Mouse (Mus musculus) urinary bladder, postnatal 4 days (tissue): ENCODE results near the gene Grwd1.

Source experiments
- DNase-seq, 2 experiments: peaks; one replicate each; pipeline ENCODE4 v3.0.0; 2021 to 2022; ENCODE audit warnings: low spot score in 2 of 2

The Grwd1 gene

DNA sequence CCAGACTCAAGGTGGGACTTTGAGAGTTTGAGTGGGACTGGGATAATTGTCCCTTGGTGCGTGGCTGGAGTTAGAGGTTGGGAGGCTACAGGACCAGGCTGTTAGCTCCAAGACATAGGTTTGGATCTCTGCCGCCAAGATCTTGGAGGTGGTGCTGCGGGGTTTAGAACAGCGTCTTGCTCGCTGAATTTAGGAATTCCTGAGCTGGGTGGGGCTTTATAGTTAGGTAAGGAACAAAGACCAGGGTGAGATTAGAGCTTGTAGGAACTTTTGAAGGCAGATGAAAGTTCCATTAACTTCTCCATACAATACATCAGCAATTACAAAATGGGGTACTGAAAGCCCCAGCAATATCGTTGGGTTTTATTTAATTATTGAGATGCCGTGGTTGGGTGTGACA lies 30.7 kb downstream of the Grwd1 start:
- DNase-seq = no peak

DNA sequence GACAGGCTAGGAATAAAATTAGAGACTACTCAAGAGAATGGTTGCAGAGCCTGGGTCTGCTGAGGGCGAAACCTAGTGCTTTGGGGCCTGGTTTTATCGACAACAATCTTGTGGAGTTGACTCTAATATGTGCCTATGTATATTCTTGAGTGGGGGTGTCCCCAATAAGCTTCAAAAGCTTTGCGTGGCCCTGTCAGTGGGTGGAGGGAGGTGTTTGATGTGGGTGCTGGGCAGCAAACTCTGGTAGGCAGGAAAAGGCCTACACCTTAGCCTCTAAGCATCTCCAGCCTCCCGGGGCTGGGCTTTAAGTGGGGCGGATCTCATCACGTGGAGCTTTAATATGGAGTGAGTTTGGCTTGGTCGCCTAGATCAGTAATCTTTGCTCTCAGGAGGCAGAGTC lies 31.8 kb downstream of the Grwd1 start:
- DNase-seq = no peak

DNA sequence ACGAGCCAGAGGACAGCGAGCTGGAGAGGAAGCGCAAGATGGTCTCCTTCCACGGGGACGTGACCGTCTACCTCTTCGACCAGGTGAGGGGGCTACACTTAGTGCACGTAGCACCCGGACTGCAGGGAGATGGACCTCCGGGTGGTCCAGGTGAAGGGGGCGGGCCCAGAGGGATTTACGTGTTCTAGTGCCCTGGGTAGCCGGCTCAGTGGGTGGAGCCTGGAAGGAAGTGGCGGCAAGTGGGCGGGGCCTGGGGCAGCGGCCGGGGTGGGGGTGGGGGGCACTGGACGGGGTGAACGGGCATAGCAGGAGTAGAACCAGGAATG lies 32.3 kb downstream of the Grwd1 start:
- DNase-seq = no peak

DNA sequence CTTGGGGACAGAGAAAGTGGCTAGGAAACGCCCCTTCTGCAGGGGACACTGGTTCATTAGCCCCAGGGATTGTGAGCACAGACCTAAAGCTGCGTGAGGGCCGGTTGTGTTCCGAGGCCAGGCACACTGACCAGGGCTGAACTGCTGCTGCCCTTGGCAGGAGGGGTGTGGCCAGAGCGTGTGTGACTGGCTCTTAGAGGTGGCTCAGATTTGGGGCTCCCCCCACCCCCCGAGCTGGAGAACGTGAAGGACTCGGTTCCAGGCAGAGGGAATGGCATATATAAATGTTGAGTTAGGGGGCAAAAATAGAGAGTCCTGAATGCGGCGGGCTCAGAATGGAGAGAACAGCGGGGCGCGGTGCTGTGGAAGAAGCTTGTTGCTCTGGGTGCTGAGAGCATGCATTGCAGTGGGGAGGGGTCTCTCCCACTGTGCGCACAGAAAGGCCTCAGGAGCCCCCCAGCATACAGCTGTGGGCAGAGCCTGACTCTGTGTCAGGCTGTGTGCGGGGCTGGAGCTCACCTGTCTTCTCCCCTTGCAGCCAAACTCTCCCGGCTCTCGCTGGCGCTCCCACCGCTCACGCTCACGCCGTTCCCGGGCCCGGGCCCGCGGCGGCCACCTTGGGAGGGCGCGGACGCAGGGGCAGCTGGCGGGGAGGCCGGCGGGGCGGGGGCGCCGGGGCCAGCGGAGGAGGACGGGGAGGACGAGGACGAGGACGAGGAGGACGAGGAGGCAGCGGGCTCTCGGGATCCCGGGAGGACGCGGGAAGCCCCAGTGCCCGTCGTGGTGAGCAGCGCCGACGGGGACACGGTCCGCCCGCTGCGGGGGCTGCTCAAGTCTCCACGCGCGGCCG lies 32.9 kb downstream of the Grwd1 start:
- DNase-seq = no peak

DNA sequence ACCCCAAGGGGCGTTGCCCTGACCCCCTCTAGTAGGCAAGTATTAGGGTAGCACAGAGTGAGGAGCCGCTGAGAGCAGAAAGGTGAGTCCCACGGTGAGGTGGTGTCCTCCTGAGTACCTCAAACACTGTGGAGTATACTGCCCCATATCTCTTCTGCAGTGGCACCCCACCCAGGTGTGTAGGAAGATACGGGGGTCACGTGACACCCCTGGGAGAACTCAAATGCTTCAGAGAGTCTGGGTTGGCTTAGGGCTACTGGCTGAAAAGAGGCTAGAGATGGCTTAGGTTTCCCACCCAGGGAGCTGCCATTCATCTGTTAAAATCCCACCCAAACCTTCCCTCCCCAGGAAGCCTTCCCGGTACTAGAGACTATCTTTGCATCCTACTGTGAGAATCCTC lies 33.8 kb downstream of the Grwd1 start:
- DNase-seq = no peak

DNA sequence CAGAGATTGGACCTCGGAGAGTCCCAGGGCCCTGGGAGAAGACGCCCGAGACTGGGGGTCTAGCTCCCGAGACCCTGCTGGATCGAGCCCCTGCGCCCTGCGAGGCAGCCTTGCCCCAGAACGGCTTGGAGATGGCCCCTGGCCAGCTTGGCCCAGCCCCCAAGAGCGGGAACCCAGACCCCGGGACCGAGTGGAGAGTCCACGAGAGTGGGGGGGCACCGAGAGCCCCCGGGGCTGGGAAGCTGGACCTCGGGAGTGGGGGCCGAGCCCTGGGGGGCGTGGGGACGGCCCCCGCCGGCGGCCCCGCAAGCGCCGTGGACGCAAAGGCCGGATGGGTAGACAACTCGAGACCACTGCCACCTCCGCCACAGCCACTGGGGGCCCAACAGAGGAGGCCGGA lies 35.8 kb downstream of the Grwd1 start:
- no peak for DNase-seq

DNA sequence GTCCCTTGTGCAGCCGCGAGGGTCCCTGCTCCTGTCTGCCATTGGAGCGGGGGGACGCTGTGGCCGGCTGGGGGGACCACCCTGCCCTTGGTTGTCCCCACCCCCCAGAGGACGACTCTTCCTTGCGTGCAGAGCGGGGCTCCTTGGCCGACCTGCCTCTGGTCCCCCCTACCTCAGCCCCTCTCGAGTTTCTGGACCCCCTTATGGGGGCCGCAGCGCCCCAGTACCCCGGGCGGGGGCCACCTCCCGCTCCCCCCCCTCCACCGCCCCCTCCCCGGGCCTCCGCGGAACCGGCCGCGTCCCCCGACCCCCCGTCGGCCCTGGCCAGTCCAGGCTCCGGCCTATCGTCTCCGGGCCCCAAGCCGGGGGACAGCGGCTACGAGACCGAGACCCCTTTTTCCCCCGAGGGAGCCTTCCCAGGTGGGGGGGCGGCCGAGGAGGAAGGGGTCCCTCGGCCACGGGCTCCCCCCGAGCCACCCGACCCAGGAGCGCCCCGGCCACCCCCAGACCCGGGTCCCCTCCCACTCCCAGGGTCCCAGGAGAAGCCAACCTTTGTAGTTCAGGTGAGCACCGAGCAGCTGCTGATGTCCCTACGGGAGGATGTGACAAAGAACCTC lies 36.7 kb downstream of the Grwd1 start:
- no peak for DNase-seq

DNA sequence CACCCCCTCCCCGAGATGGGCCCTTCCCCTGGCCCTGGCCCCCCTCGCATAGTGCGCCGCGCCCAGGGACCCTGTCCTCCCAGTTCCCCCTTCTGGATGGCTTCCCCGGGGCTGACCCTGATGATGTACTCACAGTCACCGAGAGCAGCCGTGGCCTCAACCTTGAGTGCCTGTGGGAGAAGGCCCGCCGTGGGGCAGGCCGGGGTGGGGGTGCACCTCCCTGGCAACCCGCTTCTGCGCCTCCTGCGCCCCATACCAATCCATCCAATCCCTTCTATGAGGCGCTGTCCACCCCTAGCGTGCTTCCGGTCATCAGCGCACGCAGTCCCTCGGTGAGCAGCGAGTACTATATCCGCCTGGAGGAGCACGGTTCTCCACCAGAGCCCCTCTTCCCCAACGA lies 37.5 kb downstream of the Grwd1 start:
- DNase-seq = no peak

DNA sequence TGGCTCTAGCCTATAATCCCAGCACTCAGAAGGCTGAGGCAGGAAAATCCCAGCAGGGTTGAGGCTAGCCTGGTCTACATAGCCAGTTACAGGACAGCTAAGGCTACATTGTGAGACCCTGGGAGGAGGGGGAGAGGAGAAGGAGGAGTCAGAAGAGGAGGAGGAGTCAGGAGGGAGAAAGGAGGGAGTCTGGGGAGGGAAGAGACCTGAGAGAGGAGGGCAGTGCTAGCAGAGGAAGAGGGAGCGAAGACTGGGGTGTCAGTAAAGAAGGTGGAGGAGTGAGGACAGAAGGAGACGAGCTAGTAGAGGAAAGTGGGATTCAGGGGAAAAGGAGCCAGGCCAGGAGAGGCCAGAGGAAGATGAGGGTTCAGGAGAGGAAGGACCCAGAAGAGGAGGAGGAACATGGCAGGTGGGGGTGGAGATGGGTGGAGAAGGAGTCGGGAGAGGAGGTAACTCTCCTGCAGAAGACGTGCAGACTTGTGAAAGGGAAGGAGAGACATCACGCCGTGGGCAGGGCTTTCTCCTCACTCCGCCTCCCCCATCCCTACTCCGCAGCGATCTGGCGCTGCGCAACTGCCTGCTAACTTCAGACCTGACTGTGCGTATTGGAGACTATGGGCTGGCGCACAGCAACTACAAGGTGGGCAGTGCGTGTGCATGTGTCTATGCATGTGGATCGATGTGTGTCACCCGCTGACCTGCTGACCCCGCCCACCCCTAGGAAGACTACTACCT lies 38.8 kb downstream of the Grwd1 start:
- DNase-seq = no peak

DNA sequence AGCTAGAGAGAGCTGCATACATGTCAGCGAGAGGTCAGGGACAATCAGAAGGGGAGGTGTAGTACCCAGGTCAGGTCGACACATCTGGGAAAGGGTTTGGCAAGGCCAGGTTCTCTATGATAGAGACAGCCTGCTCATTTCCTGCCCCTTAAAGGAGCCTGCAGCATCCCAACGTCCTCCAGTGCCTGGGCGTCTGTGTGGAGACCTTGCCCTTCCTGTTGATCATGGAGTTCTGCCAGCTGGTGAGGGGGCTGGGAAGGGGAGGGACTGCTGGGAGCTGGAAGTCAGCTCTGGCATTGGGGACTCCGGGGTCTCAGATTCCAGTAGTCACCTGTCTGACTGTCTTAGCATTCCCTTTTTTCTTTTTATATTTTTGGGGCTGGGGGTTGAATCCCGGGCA lies 40.0 kb downstream of the Grwd1 start:
- DNase-seq = no peak

DNA sequence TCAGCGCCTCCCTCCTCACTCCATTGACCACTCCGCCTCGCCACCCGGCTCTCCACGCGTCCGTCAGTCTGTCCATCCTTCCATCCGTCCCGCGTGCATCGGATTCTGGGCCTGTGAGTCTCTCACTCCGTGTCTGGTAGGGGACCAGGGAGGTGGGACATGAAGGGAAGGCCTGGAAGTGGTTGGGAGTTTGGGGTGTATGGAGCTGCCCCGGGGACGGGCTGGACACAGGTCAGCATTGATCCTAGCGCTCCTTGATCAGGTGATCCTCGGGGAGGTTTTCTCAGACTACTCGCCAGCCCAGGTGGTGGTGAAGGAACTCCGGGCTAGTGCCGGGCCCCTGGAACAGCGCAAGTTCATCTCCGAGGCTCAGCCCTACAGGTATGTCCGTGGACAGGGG lies 43.1 kb downstream of the Grwd1 start:
- DNase-seq = no peak

DNA sequence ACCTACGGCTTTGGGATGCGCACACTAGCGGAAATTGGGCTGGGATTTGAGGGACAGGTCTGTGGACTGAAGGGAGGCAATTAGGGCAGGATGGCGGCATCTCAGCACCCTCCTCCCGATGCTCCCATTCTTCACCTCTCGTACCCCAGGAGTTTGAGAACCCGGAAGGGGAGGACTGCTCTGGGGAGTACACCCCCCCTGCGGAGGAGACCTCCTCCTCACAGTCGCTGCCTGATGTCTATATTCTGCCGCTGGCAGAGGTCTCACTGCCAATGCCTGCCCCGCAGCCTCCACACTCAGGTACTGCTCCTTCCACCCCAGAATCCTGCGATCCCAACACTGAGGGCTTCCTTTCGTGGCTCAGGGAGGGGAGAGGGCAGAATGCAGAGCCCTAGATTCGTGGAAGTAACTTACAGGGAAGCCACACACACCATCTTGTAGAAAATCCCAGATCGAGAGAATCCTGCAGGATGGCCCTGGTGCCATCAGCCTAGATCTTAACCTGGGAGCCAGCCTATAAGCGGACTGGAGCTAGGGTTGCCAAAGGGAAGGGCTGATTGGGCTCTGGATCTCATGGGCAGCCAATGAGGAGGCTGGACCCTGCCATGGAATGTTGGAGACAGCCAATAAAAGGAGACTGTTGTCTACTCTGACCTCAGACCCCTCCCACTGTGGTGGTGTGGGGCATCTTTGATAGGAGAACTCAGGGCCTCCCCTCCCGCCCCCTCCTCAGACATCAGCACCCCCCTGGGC lies 43.9 kb downstream of the Grwd1 start:
- no peak for DNase-seq

DNA sequence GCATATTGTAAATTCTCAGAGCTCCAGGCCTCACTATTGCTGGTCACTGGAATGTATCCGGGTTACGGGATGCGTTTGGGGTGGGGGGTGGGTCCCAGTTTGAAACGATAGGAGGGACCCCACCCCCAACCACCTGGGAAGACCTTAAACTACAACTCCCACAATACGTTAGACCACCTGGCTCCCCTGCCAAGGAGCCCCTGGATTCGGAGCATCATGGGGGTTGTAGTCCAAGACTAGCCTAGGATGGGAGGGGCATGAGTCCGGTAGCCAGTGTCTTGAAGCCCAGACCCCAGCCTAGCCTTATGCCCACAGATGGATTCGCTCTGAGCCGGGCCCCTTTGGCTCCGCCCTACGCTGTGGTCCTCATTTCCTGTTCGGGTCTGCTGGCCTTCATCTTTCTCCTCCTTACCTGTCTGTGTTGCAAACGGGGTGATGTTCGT lies 44.6 kb downstream of the Grwd1 start:
- no peak for DNase-seq

DNA sequence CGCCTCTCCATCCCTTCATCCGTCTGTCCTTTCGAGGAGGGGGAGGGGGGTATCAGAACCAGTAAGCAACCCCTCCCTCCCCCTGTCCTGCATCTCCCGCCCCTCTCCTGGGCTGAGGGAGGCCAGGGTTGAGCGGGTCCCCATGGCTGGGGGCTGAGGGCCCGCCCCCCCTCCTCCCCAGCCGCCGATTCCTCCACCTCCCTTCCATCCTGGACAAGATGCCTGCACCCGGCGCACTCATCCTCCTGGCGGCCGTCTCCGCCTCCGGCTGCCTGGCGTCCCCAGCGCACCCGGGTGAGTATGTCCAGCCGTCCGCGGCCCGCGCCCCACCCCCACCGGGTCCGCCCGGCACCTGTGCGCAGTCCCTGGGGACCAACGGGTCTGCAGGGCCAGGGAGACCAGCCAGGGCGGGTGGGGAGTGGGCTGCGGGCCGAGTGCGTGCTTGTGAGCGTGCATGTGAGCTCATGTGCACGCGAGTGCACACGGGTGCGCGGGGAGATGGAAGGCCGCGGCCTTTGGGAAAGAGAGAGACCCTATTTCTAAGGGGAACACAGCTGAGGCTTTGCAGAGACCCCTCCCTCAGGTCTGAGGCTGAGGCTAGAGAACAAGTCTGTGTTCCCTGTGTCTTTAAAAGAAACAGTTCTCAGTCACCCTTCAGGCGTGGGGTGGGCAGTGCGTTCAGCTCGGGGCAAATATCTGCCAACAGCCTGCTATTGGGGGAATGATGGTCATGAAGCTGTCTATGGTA lies 45.2 kb downstream of the Grwd1 start:
- no peak for DNase-seq

DNA sequence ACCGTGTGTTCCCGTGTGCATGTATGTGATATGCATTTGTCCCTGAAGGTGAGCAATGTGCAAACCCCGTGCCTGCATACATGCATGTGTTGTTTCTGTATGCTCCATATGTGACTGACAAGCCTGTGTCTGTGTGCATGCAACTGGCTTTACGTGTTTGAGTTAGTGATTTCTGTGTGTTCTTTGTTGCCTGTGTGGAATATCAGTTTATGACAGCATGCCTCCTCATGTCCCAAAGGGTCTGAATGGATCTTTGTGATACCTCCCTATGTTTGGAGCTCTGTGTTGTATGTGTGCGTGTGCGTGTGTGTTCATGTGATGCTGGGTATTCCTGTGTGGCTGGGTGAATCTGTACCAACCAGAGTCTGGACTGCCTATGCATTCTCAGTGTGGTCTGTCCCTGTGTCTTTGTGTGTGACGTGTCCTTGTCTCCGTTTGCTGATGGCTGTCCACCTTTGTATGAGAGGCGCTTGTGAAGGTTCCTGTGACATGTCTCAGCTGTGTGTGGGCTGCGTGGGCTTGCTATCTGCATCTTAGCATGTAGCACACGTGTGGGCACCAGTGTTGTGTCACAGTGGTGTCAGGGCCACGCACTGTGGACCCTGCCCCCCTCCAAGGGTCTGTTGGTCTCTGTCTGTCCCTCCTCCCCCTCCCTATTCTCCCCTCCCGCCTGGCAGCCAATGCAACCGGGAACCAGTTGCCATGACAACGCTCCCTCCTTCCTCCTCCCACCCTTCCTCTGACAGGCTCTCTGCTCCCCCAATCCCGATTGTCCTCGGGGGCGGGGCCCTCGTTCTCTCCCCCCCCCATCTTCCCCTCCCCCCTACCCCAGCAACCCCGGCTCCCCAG lies 46.0 kb downstream of the Grwd1 start, which contains the start of gene Sult2b1:
Gene Sult2b1 (minus strand): TSS at position 146 of the 849 bp plus-strand sequence.
- peak in 1 of 2 experiments; percentile 47 for DNase-seq

DNA sequence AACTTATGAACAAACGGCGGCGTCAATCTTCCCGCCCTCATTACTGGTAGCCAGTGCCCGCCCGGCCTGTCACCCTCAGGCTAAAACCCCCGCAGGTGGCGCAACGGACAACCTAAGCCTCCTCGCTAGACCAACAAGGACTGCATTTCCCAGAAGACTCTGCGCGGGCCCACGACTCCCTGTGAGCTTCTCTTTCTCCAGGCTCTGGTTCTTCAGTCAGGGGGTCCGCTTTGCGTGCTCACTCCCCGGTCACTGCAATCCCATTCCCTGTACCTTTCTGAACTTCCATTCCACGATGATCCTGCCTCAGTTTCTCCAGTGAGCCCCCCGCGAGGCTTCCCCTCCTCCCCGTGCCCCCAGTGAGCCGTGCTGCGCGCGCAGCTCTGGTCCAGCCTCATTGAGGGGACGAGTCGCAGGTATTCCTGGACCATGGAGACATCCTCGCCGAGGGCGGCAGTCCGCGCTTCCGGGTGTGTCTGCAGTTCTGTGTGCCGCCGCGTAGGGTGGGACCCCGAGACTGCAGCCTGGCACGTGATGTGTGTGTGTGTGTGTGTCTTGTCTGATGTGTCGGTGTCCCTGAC lies 47.1 kb downstream of the Grwd1 start, which contains the start of gene Lmtk3:
Gene Lmtk3 (plus strand): TSS at position 228 of the 581 bp plus-strand sequence.
- DNase-seq = no peak

DNA sequence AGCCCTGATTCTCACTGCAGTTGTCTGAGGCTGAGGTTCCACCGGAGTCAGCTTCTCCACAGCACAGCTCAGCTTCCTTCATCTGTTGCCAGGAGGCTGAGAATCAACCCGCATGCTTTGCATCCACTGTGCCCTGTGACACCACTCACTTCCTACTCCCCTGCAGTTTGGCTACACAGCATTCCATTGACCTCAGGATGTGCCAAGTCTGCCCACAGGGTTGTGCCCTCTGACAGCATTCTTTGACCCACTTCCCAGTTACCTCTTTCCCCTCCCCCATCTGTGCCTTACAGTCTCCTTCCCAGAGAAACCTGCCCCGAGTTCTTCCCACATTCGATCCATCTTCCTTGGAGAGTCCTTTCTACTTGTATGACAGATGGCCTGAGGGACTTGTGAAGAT lies 48.5 kb downstream of the Grwd1 start:
- DNase-seq = no peak

DNA sequence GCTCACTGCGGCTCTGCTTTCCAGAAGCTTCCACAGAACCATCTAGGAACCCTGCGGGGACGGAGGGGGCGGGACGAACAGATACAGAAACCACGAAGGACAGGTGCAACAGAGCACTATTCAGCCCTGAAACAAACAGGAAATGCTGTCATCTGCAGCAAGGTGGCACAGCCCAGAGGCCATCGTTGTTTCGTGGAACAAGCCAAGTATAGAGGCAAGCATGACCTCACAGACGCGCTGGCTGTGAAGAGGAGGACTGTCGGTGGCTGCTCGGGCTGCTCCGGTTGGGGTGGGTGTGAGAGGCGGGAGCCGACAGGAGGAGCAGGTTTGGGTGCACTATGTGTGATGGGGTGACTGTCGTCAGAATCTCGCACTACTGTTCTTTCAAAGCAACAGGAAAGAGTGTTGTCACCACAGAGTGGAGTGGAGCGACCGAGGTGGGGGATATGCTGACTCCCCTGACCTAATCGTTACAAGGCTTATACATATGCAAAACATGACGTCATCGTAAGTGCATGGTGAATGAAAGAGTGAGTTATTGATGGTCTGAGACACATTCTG lies 51.6 kb downstream of the Grwd1 start:
- no peak for DNase-seq

DNA sequence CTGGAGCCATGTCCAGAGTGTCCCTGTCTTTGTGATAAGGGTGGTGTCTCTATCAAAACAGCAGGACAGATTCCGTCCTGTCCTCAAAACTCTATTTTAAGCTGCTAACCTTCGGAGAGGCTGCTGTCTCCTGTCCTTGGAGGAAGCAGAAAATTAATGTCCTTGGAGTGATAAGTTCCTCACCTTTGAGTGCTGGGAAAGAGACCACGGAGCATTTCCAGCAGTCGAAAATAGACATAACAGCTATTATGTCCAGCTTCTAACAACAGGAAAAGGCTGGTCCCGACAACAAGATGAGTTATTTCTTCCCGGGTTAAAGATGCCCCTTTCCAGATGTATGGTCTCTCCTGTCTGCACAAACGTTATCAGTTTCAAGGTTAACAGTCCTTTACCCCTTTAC lies 55.5 kb downstream of the Grwd1 start:
- DNase-seq = no peak
